Mouse (Mus musculus) cerebellum, adult 2 months (tissue): ENCODE results near the gene Pced1b. TPM values are rescaled to one million over a fixed set of nuclear protein-coding genes. Genes with fewer than 3 reads are reported as not detected.
"Not testable (repeated sequence)": the region's sequence is repeated elsewhere in the genome, so short reads cannot be mapped to it uniquely, and the experiment has no call there.

Experiments
- DNase-seq, 2 experiments: peaks; one replicate each; pipeline ENCODE4 v3.0.0; 2021
- H3K27ac ChIP-seq: fragments of 200-500 bp; 2 replicates; pipeline ENCODE4 v1.5.1; 2012; ENCODE audit warnings: low read length, control low read depth, inconsistent platforms; ENCODE audit not compliant: insufficient read depth
- H3K27me3 ChIP-seq: fragments of 200-500 bp; 2 replicates; pipeline ENCODE4 v1.6.1; 2012; ENCODE audit warnings: inconsistent platforms, mild to moderate bottlenecking, low read length, moderate library complexity; ENCODE audit not compliant: control insufficient read depth, insufficient read depth
- H3K4me1 ChIP-seq: fragments of 200-500 bp; 2 replicates; pipeline ENCODE4 v1.6.1; 2011; ENCODE audit warnings: low read length; ENCODE audit not compliant: control insufficient read depth, insufficient read depth
- H3K4me3 ChIP-seq: fragments of 200-500 bp; replicated peaks from 2 replicates; pipeline ENCODE3; 2011; ENCODE audit warnings: mild to moderate bottlenecking, low read depth, low read length, control low read depth; ENCODE audit not compliant: insufficient read depth
- CTCF ChIP-seq: fragments of 200-500 bp; IDR thresholded peaks from 2 replicates; pipeline ENCODE4 v1.5.1; 2011; ENCODE audit warnings: low read depth, mild to moderate bottlenecking, control low read depth, low read length, moderate library complexity, borderline replicate concordance; ENCODE audit not compliant: insufficient read depth
- POLR2A ChIP-seq: fragments of 200-500 bp; IDR thresholded peaks from 2 replicates; pipeline ENCODE4 v1.6.1; 2011; ENCODE audit warnings: low read length, control low read depth, borderline replicate concordance; ENCODE audit not compliant: insufficient read depth
- WGBS: fragments of 180-500 bp; shearing (Covaris S2); methylation state at CpG from one replicate; pipeline ENCODE4 v1.1.7; 2018; 5-methylcytosine and 5-hydroxymethylcytosine counted together
- polyA plus RNA-seq: library from polyadenylated mRNA; depleted of rRNA; stranded (reverse); fragments of >200 nt; gene quantifications from 2 replicates; pipeline ENCODE4 v1.2.3, GENCODE M21; 2012; rRNA removed

Pced1b gene
- polyA plus RNA-seq: 7.4 and 7.5 TPM in 2 replicates

DNA sequence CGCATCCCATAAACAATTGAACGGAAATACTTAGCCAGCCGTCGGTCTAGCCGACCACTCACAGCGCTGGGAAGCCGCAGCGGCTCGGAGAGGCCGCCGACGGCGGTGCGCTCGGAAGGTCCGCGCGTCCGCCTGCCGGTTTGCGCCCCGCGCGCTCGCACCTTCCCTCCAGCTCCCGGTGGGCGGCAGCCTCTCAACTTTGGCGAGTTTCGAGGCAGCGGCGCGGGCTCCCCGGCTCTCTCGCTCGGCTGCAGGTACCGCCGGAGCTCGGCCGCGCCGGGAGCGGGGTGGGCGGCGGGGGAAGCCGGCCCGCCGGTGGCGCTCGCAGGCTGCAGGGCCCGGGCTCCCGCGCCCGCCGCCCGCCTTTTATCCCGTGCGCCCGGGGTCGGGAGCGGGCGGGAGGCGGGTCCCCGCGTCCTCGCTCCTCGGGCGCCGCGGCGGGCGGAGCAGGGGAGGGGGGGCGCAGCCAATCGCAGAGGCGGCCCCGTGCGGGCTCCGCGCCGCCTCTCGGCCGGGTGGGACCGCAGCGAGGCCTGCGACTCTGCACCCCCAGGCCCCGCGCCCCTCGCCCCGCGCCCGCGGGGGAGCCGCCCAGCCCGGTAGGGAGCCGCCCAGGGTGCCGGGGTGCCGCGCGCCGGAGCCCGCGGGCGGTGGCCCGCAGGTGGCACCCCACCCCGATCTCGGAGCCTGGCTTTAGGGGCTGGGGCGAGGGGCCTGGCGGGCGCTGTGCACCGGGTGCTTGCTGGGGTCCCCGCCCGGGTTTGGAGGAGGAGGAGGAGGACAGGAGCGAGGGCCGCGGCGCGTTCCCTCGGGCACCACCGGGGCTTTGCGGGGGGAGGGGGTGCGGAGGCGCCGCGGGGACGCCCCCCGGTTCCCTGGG is at the start of gene Pced1b, which contains the start of gene Amigo2:
Gene Pced1b (plus strand): TSS at position 197 of the 880 bp plus-strand sequence.
Gene Amigo2 (minus strand): TSS at position 377 of the 880 bp plus-strand sequence.
- TF ChIP-seq POLR2A (no peak), CTCF (no peak)
- WGBS: 2% methylated on average over 120 of the region's 125 CpGs
- DNase-seq: peak; percentile 17 to 29
- Histone ChIP-seq H3K27me3 (peaks cover 2% of the 10 kb centered on the region; the same call in 1 of the 2 replicates), H3K4me3 (peak within 1 kb of the TSS; percentile 45), H3K27ac (no peak within 1 kb of the TSS), H3K4me1 (no peaks in the 10 kb centered on the region)

DNA sequence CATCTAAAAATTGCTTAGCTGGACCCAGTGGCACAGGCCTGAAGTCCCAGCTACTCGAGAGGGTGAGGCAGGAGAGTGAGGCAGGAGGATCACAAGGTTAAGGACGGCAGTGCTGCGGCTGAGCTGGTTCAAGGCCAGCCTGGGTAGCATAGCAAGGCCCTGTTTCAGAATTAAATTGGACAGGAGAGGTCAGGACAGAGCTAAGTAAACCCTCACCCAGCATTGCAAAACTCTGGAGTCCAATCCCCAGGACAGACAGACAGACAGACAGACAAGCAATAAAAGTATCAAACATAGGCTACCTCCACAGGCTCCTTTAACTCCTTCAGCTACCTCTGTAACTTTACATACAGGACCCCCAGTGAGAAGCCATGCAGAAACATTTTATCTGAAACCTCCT is 42.0 kb upstream of the Pced1b start:
- WGBS: 76% methylated on average over 3 of the region's 3 CpGs
- no peak for DNase-seq
- Histone ChIP-seq H3K27ac (no peak overlapping the region), H3K4me1 (no peaks in the 10 kb centered on the region), H3K4me3 (no peak overlapping the region), H3K27me3 (no peaks in the 10 kb centered on the region)
- no peak for TF ChIP-seq POLR2A
- no peak for TF ChIP-seq CTCF

DNA sequence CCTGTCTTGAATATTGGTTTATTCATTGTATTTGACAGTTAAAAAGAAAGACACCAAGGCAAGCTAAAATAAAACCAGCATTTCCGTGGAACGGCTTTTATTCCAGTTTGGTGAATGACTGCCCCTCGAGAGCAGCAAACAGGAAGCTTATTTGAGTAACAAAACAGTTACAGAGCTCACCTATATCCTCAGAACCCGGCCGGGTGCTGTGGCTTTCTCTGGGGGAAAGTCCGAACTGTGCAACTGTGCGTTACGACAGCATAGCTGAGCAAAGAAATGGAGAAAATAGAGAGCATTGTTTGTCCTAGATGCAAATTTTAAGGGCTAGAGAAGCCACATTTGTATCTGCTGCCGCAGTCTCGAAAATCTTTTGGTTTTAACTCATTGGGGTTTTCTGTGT is 41.1 kb upstream of the Pced1b start:
- Histone ChIP-seq H3K4me1 (no peaks in the 10 kb centered on the region), H3K27ac (no peak overlapping the region), H3K4me3 (no peak overlapping the region), H3K27me3 (no peaks in the 10 kb centered on the region)
- no peak for DNase-seq
- 86% methylated on average over 10 of the region's 10 CpGs for WGBS
- no peak for TF ChIP-seq CTCF
- TF ChIP-seq POLR2A: no peak

DNA sequence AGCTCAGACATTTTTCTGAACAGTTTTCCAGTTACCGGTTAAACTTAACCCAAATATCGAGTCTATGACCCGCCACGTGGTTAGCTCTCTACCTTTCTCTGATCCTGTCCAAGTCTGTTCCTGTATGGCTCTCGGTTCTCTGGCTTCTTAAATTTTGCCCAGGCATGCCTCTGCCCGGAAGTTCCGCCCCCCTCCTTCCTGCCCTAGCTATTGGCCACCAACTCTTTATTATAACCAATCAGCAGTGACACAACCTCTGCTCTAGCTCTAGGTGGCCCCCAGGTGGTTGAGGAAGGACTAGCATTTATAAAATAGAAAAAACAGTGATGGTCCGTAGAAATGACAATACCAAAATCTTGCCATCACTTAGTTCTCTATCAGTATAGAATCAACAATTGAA is 40.4 kb upstream of the Pced1b start:
- TF ChIP-seq CTCF: no peak
- TF ChIP-seq POLR2A: no peak
- 95% methylated on average over 8 of the region's 8 CpGs for WGBS
- H3K4me1 ChIP-seq: no peaks in the 10 kb centered on the region
- H3K27ac ChIP-seq: no peak overlapping the region
- DNase-seq: no peak
- no peak overlapping the region for H3K4me3 ChIP-seq
- no peaks in the 10 kb centered on the region for H3K27me3 ChIP-seq

DNA sequence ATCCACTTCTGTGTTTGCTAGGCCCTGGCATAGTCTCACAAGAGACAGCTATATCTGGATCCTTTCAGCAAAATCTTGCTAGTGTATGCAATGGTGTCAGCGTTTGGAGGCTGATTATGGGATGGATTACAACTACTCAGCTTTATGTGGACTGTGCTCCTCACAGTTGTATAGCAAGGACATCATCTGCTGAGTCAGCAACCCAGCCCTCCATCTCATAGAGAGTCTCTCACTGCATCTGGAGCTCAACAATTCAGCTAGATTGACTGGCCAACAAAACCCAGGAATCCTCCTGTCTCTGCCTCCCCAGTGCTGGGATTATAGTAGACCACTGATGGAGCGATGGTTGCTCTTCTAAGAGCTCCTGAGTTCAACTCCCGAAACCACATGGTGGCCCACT is 37.2 kb upstream of the Pced1b start:
- H3K27me3 ChIP-seq, H3K4me1 ChIP-seq, H3K27ac ChIP-seq, DNase-seq, H3K4me3 ChIP-seq: not testable (repeated sequence)
- WGBS: 85% methylated on average over 3 of the region's 3 CpGs

DNA sequence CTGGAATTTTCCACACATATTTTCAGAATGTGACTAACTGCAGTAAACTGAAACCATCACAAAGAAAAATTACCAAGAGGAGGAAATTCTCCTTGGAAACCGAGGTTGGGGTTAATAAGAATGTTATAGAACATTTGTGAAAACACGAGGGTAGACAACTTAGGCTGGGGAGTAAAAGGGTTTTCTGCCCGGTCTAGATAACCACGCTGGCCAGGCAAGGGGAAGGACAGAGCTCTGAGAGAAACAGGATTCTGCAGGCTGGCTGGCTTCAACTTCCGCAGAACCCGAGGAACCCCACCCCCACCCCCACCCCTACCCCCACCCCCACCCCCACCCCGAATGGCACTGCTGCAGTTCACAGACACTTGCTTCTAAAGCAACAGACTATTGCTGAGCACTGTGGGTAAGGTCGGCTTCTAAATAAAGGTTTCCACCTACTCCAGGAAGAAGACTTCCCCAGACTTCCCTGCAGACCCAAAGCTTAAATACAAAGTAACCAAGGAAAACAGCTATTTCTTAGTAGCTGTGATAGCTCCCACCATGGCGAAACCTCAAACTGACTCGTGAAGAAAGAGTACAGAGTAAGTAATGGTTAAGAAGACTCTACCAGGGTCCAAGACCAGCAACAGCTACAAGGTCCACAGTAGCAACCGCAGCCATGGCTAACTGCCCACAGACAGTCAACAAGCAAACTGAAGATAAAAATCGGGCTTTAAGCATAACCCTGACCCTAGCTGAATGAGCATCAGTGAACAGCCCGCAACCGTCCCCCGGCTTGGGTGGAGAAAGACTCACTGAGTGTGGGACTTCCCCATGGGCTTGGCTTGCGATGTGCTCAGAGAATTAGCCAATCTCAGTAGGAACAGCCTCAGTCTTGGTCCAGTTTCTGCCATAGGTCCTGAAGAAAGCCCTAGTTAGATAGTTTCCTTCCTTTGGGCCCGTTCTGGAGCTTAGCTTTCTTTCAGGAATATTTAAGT is 34.1 kb upstream of the Pced1b start:
- Histone ChIP-seq H3K4me3 (no peak overlapping the region), H3K27me3 (no peaks in the 10 kb centered on the region), H3K4me1 (no peaks in the 10 kb centered on the region), H3K27ac (no peak overlapping the region)
- no peak for DNase-seq
- TF ChIP-seq CTCF: no peak
- no peak for TF ChIP-seq POLR2A
- 80% methylated on average over 17 of the region's 17 CpGs for WGBS

DNA sequence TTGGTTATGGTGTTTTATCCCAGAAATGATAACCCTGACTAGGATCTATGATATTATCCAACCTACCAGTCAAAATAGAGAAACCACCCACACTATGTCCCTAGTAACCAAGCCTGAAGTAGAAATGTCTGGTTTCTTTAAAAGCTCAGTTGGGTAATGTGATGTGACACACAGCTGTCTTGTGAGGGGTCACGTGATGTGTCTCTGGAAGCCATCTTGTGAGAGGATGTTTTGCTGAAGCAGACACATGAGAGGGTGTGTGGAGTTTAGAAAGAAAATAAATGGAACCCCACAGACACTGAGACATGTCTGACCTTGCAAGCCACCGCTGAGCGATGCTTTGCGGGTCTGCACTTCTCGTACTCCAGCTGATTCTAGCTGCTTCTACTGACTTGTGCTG is 30.1 kb upstream of the Pced1b start:
- 98% methylated on average over 5 of the region's 5 CpGs for WGBS
- no peak for TF ChIP-seq CTCF
- TF ChIP-seq POLR2A: no peak
- no peak overlapping the region for H3K4me3 ChIP-seq

DNA sequence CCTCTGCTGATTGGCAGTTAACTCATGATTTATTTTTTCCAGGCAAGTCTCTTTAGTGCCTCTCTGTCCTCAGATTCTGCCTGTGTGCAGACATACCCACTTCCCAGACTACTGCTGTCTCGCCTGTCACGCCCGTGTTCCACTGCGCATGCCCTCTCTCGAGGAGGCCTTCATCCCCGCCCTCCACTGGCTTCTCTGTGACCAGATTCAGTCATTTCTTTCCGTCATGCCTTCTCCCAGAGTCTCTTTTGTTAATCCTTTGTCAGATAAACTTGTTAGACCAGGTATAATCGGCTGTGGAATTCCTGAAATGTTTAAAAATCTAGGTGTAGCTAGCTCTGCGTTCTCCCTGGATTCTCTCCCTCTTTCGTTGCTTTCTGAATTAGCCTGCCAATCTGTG is 23.5 kb upstream of the Pced1b start:
- Histone ChIP-seq H3K27me3 (no peaks in the 10 kb centered on the region), H3K4me3 (no peak overlapping the region), H3K4me1 (no peaks in the 10 kb centered on the region), H3K27ac (no peak overlapping the region)
- TF ChIP-seq POLR2A: no peak
- TF ChIP-seq CTCF: no peak
- 90% methylated on average over 10 of the region's 10 CpGs for WGBS
- DNase-seq: no peak

More for the DNA sequence above, 30.1 kb upstream of the Pced1b start:
- H3K27me3 ChIP-seq: no peaks in the 10 kb centered on the region
- DNase-seq: no peak
- H3K27ac ChIP-seq: no peak overlapping the region
- no peaks in the 10 kb centered on the region for H3K4me1 ChIP-seq
